Mouse (Mus musculus): Measurements from ENCODE around the gene Hps3.
"Not testable (repeated sequence)": the region's sequence is repeated elsewhere in the genome, so short reads cannot be mapped to it uniquely, and the experiment has no call there.

Hps3 gene

DNA sequence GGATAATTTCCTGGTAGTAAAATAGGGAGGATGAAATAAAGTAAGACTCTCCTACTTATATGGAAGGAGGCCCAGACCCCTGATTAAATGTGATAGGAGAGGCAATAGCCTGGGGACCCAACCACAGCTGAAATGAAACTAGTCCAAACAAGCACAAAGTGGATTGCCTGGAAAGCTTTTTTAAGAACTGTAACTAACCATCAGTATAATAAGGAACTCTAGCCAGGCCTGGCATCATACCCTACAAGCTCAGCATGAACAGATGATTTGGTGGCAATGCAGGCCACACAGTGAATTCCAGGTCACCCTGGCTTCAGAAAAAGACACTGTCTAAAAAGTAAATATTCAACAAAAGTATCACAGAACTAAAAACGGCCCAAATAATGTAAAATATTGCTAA is 29.5 kb downstream of the Hps3 start:
- no peak for DNase-seq (ENCODE audit: low spot score)

DNA sequence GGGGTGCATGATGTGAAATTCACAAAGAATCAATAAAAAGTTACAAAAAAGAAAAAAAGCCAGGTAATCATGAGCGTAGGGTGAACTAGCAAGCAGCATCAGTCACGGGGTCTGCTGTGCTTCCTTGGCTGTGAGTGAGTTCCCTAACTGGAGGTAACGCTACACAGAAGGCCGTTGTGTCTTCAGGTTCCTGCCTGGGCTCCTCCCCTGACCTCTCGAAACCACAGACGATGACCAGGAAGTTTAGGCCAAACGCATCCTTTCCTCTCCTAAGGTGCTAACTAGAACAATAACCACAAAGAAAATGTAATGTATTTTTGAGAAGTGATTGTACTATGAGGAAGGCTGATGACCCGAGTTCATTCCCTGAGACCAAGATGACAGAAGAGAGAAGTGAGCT is 30.7 kb downstream of the Hps3 start:
- DNase-seq (ENCODE audit: low spot score): no peak

DNA sequence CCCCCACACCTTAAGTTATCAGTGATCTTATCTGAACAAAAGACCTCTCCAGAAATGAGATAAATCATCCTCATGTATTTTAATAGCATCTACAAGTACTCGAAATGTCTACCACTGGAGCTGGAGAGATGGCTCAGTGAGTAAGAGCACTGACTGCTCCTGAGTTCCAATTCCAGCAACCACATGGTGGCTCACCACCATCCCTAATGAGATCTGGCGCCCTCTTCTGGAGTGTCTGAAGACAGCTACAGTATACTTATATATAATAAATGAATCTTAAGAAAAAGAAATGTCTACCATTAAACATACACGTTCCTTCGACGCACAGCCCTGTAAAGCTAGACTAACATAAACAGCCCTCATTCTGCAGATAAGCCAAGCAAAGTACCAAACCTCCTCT is 32.3 kb downstream of the Hps3 start:
- no peak for DNase-seq (ENCODE audit: low spot score)

DNA sequence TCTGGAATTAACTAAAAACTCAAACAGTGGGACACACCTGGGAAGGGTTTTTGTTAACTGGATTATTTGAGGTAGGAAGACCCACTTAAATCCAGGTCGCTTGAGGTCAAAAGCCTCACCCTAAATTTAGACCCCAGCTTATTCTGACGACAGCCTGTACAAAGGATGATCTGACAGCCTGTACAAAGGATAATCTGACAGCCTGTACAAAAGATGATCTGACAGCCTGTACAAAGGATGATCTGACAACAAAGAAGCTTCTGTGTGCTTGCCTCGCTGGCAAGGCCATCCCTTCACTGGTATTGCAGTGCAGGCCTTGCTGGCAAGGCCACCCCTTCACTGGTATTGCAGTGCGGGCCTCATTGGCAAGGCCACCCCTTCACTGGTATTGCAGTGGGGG is 34.3 kb downstream of the Hps3 start:
- no peak for DNase-seq (ENCODE audit: low spot score)

DNA sequence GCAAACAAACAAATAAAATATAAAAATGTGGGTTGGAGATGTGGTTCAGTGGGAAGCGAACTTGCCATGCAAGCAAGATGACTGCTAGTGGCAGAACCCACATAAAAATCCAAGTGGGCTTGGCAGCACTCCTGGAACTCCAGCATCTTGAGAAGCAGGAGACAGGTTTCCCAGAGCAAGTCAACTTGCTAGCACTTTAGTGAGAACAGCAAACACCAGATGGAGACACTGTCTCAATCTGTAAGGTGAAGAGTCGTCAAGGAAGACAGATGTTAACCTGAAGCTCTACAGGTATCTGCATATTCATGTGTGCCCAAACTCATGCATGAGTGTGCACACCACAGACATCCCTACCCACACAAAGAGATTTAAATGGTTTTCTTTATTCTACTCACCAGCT is 35.6 kb downstream of the Hps3 start:
- no peak for DNase-seq (ENCODE audit: low spot score)

DNA sequence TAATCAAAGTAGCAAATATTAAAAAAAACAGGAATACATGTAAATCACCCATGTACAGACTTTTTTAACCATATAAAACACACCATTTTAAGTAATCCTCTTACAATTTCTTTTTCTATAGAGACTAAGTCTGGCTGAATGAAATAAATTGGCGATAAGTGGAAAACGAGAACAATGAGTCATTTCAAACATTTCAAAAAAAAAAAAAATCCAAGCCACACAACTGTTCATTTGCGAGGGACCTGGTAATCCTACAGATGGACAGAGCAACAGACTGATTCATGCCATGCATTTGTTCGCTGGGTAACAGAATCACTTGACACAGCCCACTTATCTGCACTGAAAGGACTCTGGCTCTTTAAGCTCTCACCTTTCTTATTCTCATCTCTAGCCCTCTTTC is 42.7 kb downstream of the Hps3 start:
- no peak for DNase-seq (ENCODE audit: low spot score)

DNA sequence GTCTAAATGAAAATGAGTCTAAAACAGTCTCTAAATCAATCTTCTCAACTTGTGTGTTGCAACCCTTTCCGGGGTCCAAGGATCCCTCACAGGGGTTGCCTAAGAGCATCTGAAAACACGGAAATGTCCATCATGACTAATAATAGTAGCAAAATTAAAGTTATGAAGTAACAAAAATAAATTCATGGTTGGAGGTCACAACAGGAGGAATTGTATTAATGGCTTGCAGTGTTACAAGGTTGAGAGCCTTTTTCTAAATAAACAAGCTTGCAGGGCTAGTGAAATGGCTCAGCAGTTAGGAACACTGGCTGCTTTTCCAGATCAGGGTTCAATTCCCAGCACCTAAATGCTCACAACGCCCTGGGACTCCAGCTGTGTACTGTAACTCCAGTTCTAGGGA is 45.1 kb downstream of the Hps3 start:
- no peak for DNase-seq (ENCODE audit: low spot score)

DNA sequence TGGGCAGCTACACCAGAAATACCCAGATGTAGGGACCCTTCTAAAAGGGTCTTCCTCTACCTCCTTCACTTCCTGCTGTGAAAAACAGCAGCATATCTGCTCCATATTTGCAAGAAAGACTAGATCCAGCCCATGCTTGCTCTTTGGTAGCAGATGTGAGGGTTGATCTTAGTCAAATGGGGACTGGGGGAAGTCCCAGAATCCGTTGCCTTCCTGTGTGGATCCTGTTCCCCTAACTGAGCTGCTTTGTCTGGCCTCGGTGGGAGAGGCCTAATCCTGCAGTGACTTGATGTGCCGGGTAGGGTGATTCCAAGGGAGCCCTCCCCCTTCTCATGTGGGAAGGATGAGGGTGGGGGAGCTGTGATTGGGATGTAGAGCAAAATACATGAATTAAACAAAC is 49.0 kb downstream of the Hps3 start:
- no peak for DNase-seq (ENCODE audit: low spot score)

DNA sequence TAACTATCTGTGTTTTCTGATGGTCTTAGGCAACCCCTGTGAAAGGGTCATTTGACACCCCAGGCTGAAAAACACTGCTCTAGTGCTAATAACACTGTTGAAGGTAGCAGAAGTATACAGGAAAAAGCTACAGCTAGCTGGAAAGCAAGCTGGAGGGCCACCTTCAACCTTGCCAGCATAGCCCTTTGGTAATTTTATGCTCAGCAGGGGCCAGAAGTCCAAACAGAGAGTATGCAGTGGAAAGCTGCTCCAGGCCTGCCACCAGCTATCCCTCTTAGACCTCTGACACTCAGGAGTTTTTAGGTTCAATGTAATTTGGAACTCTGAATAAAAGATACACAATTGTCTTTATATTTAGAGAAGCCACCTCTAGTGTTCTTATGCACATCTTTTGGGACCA is 52.3 kb downstream of the Hps3 start:
- no peak for DNase-seq (ENCODE audit: low spot score)

DNA sequence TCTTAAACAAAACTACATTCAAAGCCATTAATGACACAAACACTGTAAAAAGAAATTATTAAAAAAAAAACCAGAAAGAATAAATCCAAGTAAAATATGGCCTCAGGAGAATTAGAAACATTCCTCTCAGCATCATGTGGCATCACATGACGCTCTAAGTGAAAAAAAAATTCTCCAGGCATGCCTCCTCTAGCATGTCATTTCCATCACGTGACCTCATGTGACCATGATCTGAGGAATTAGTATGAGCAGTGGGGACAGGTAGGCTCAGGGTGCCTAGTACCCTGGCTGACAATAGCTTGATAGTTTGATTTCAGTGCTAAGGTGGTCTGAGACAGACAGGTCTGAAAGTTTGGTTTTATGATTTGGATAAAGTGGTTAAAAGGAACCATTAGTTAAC is 54.0 kb downstream of the Hps3 start:
- DNase-seq (ENCODE audit: low spot score): no peak

DNA sequence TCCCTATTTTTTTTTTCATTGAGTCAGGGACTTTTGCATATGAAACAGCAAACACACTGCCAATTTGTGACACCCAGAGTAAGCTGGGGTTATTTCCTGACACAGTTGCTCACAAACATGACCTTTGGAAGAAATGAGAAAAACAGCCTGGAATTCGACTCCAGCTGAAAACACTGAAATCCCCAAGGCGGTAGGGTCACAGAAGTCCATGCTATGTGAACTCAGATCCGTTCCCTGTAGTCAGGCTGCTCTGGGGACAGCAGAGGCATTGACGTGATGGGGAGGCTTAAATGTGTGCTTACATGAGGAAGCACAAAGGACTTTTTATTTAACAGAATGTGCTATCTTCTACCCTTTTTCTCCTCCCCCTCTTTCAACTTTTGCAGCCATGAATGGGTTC is 56.6 kb downstream of the Hps3 start:
- DNase-seq (ENCODE audit: low spot score): no peak

DNA sequence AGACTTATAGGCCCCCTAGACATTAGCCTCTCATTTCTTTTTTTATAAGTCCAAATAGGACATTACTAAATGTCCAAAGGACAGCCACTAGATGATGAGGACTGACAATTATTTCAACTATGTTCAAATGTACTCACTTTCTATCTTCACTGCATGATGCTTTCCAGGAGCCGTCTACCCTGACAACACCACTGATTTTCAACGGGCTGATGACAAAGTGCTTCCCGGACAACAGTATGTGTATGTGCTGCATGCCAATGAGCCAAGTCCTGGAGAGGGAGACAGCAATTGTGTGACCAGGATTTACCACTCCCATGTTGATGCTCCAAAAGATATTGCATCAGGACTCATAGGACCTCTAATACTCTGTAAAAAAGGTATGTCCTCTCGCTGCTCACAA is 69.0 kb downstream of the Hps3 start:
- DNase-seq (ENCODE audit: low spot score): no peak

DNA sequence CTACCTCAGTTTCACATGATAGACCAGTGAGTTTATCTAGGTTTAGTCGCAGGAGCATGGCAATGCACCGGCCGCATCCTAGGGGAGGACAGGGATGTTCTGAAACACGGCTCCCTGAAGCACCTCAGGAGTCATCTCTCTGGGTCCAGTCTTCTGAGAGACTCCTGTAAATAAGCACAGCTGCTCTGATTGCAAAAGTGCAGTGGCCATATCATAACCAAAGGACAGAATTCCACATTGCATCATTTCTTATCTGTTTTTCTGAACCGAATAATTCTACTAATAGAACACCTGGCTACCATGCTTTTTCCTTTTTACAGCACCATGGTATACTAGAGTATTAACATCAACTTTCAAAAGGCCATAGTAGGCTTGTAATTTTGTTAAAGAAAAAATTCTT is 69.9 kb downstream of the Hps3 start:
- DNase-seq (ENCODE audit: low spot score): no peak

DNA sequence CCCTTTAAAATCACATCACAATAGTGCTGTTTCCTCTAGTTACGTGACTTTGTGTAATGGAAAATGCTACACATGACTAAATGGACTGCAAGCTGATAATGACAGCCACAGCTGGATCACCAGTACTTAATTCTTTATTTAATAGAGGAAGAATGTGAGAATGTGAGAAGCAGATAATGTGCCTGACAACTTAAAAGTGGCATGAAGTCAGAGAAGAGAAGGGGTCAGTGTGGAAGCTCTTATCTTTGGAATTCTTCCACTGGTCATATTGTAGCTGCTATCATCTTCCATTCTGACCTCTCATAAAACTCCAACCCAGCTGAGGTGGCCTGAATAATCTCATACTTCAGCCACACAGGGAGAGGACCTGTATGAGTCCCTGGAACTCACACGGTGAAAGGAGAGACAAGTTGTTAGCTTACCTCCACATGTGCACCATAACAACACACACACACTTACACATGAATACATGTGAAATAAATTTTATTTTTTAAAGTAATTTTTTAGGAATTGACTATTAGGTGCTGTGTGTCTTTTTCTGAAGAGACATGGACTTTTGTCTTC is 70.4 kb downstream of the Hps3 start:
- DNase-seq (ENCODE audit: low spot score): no peak

DNA sequence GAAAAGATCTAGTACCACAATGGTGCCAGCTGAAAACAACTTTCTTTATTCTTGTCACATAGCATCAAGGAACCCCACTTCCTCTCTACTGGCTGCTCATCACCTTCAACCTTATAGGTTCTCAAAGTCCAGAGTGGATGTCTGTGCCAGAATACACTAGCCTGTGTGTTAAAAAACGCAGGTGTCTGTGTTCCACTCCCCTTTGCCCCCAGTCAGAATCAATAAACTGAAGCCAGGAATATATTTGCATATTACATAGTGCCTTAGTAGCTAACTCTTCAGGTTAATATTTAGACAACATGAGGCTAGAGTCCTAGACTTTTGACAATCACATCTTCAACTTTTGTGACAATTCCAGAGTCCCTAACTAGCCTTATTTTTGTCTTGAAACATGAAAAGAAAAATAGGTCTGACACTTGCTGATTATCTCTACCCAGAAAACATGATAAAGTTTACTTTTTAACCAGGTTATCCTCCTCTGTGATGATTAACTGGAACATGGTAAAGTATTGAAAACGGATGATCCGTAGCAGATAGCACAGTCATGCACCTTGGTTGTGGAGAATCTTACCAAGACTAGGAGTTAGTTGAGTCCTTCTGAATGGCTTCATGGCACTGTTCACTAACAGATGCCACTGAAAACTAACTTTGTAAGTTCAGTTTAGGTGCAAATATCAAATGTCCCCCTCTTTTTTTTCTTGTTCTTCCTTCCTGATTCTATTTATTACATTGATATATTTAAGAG is 72.2 kb downstream of the Hps3 start:
- DNase-seq (ENCODE audit: low spot score): no peak

DNA sequence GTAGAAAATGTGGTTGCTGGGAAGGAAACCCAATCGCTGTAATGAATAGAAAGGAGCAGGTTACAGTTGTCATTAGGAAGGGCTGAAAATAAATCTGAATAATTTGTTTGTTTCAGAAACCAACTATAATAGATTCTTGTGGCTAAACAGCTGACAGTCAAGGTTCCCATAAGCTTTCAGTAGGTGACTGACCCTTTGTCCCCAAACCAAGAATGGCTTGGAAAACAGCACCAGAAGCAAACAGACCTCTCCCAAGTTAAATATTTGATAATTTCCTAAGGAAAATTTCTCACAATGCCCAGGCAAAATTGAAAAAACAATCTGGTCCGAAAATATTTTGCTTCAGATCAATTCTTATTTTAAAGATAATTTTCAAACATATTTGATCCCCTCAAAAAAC is 73.8 kb downstream of the Hps3 start:
- DNase-seq (ENCODE audit: low spot score): no peak

DNA sequence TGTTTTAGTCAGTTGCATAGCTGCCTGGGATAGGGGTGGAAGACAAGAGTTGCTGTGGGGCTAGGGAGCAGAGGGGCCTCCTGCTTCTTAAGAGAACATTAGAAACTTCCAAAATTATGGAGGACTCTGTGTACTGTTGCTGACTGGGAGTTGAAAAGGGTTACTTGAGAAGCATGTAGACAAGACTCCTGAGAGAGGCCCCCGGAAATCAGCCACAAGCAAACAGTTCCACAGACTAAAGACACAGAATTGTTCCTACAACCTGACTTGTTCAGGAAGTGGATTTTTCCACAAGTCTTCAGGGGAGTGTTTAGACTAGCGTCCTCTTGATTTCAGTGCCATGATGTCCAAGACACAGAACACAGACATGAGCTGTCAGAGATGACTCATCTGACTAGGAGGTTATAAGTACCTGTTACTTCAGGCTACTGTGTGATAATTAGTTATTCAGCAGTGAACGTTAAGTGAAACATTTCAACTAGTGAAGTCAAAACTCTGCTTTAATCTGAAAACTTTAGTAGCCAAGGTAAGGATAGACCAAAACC is 74.5 kb downstream of the Hps3 start:
- no peak for DNase-seq (ENCODE audit: low spot score)

DNA sequence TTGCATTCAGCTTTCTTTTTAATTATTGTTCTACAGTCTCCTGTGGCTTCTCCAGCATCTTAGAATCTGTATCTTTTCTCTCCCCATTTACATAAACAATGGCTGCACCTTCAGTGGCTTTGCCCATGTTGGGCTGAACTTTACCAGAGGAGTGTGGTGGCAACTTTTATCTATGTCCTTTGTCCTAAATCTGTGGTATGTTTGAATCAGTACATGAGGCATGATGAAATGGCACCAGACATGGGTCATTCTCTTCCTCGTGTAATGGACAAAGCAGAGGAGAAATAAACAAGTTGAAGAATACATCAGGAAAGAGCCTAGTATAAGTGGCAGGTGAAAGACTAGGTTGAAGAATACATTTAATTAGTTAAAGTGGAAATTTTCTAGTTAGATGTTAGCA is 76.1 kb downstream of the Hps3 start:
- DNase-seq (ENCODE audit: low spot score): no peak

DNA sequence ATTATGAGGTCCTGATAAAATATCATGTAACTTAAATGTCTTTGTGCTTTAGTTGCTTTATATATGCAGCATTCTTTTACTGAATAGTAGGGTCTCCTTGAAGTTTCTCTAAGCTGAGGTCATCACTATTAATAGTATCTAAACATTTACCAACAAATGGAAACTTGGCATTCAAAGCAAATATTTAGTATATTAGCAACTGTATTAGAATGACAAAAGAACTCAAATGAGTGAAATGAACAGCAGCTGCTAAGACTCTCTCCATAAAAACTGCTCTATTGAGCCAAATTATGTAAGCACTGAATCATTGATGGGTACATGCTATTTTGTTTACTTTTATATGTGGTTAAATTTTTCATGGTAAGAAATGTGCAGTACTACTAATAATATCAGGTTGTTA is 77.1 kb downstream of the Hps3 start:
- DNase-seq (ENCODE audit: low spot score): no peak

DNA sequence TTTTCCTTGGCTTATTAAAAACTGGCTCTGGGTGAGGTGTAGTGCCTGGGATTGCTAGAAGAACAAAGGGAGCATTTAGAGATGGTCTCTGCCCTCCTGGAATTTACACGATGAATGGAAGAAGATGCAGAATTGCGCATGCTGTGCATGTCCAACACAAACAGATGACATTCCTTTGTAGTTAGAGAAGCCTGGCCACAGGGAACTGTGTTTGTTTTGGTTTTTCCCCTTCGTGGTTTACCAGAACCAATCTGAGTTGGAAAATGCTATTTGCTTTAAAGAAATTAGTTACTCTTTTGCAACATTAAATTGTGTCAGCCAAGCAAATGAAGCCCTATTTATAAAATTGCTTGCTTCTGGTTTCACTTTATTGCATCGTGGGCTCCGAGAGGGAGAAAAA is 78.2 kb downstream of the Hps3 start, which contains the start of gene Cp:
Gene Cp (plus strand): TSS at position 170 of the 400 bp plus-strand sequence.
- DNase-seq (ENCODE audit: low spot score): no peak

DNA sequence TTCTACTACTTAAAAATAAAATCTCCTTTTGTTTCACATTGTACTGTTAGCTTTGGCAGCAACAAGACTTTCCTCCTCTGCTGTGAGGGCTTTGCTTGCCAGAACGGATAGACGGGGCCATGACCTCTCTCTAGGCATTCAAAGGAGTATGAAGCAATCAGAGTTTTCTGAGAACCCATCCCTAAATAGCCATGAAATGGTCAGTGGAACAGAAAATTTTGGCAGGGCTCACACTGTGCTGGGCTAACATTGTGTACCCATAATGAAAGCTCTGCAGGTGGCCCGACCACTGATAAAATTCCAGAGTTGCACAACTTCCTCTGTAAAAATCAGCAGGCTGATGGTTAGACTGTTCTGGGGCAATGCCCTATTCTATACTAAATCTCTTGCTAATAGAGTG is 81.2 kb downstream of the Hps3 start:
- peak; percentile 84 for DNase-seq (ENCODE audit: low spot score)

DNA sequence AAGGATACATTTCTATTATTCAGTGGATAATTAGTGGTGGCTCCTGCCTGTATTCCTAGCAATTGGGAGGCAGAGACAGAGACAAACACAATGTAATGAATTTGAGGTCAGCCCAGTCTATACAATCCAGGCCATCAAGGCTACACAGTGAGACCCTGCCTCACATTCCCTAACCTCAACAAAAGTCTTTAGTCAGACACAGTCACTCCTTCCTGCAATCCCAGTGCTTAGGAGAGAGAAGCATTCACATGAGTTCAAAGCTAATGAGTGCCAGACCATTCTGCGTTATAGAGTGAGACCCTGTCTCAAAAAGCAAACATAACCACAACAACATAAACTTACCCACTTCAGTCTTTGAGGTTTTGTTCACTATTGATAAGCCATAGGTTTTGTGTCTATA is 81.7 kb downstream of the Hps3 start:
- no peak for DNase-seq (ENCODE audit: low spot score)

DNA sequence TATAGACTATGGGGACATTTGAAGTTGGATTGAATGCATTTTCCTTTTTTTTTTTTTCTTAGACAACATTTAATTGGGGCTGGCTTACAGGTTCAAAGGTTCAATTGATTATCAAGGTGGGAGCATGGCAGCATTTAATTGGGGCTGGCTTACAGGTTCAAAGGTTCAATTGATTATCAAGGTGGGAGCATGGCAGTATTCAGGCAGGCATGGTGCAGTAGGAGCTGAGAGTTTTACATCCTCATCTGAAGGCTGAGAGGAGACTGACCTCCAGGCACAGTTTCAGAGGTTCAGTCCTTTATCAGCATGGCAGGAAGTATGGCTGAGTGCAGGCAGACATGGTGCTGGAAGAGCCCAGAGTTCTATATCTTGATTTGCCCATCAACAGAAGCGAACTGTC is 85.7 kb downstream of the Hps3 start:
- not testable (repeated sequence) for DNase-seq (ENCODE audit: low spot score)

DNA sequence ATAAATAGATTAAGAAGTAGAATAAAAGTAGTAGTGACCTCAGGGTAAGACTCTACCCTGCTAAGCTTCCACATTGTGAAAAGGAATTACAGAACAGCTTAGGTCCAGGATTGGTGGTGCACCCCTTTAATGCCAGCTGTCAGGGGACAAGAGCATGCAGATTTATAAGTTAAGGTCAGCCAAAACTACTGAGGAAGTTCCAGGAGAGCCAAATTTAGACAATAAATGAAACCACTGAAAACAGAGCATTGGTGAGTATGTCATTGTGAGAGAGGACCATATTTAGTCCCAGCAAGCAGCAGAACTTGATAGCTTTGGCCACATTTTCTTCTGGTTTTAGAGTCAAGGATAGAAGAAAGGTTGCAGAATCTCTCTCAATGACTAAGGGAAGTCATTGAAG is 86.6 kb downstream of the Hps3 start:
- DNase-seq (ENCODE audit: low spot score): no peak
